Mouse (Mus musculus) lung, postnatal 25 days (tissue): Measurements from ENCODE around the gene Gm5891.
"Not testable (repeated sequence)": the region's sequence is repeated elsewhere in the genome, so short reads cannot be mapped to it uniquely, and the experiment has no call there.

ENCODE experiments used
- DNase-seq: peaks from one replicate; pipeline ENCODE4 v3.0.0; 2022; ENCODE audit warnings: low spot score

Gm5891 gene

DNA sequence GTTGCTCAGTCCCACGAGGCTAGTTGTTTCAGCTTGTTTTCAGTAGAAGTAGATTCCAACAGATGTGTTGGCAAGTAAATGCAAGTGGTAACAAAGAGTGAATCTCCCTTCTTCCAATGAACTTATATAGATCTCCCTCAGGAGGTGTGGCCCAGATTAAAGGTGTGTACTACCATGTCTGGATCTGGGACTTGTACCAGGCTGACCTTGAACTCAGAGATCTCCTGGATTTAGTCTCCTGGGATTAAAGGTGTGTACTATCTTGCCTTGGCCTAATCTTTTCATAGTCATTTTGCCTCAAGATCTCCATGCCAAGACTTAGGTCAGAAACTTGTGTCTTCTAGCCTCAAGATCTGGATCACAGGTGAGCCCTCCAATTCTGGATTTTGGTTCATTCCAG is at the start of gene Gm5891:
Gene Gm5891, minus strand, starts transcription at position 101 of the 400 bp plus-strand sequence.
- not testable (repeated sequence) for DNase-seq
